Mouse (Mus musculus): Measurements from ENCODE around the gene Dnajc11. TPM values are rescaled to one million over a fixed set of nuclear protein-coding genes. Genes with fewer than 3 reads are reported as not detected.

The Dnajc11 gene
- polyA plus RNA-seq (2015; fragmentation: Nextera tagmentation; extraction: Ambion mirVana), result 25.7 and 29.7 TPM in 2 replicates

DNA sequence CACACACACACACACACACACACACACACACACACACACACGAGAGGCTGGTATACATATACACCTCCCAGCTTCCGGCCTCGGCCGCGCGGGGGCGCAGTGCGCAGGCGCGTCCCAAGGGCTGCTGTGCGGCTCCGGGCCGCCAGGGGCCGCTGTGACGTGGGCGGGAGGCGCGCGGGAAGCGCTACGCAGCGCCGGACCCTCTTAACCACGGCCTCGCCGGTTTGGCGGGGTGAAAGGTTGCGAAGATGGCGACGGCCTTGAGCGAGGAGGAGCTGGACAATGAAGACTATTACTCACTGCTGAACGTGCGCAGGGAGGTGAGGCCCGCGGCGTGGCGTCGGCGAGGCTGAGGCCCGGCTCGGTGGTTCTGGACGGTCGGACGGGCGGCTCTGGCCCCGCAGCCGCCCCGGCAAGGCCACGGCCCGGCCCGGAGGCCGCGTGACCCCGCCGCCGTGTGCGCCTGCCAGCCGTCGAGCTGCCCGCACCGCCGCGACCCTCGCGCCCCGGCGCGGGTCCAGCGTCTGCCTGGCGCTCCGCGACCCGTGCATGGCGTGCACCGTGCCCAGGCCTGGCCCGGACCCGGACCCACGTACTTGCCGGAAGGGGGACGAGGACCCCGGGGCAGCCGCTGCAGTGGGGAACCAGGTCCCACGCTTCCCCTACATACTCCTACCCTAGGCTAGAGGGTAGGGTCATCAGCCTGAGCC, at the start of gene Dnajc11:
Dnajc11 (plus strand) TSS at position 187 of the 710 bp plus-strand sequence.
- under 1% methylated on average over 76 of the region's 83 CpGs for WGBS
- TF ChIP-seq CTCF (IDR thresholded peaks at IDR 0.05; ENCODE audit: low read depth), result peak; percentile 100
- no peaks in the 10 kb centered on the region for H3K9me3 ChIP-seq (ENCODE audit: control insufficient read depth)

DNA sequence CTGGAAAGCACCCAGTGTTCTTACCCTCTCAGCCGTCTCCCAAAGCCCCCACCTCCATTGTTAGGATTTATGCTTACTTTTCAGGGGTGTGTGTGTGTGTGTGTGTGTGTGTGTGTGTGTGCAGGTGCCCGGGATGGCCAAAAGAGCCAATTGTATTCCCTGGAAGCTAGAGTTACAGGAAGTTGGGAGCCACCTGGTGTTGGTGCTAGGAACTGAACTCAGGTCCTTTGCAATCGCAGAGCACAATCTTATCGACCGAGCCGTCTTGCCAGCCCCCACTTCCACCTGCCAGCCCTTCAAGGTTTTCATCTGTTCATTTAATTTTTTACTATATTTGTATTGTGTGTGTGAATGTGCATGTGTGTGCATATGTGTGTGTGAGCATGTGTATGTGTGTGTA, 40.2 kb upstream of the Dnajc11 start:
- no peak for ATAC-seq
- 76% methylated on average over 6 of the region's 6 CpGs for WGBS

More for the DNA sequence above, at the start of gene Dnajc11:
- Histone ChIP-seq H3K4me2 (replicated peaks; ENCODE audit: low read depth) (peak within 1 kb of the TSS; percentile 94), H3K4me3 (ENCODE audit: low read depth, low read length) (peak within 1 kb of the TSS; percentile 100), H3K4me1 (replicated peaks; ENCODE audit: control insufficient read depth, insufficient read depth, low read length) (no peaks in the 10 kb centered on the region), H3K36me3 (ENCODE audit: control insufficient read depth, insufficient read depth) (no peaks in the 10 kb centered on the region), H3K27me3 (replicated peaks; ENCODE audit: control insufficient read depth, insufficient read depth, low read length) (no peaks in the 10 kb centered on the region), H3K9ac (ENCODE audit: low read depth, low read length) (peak within 1 kb of the TSS; percentile 97), H3K27ac (ENCODE audit: low read depth, low read length) (peak within 1 kb of the TSS; percentile 50)
- ATAC-seq, result peak; percentile 87

DNA sequence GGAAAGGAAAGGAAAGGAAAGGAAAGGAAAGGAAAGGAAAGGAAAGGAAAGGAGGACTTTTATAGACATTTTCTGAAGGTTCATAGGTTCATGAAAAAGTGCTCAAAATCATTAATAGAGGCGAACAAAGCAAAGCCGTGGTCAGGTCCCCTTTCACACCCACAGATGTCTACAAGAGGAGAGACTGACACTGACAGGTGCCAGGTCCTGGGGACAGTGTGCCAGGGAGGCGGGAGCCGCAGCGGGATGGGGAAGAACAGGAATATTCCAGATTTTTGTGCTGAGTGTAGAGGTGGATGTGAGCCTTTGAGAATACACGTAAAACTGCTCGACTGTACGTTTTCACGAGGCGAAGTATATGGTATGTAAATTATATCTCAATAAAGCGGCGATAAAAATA, 38.6 kb upstream of the Dnajc11 start:
- Histone ChIP-seq H3K4me3 (ENCODE audit: low read depth, low read length) (no peak overlapping the region), H3K9me3 (ENCODE audit: control insufficient read depth) (0 out of 2 replicates have a peak, but pooled peaks cover 3% of the 10 kb centered on the region), H3K4me2 (replicated peaks; ENCODE audit: low read depth) (no peak overlapping the region), H3K27ac (ENCODE audit: low read depth, low read length) (no peak overlapping the region), H3K4me1 (replicated peaks; ENCODE audit: control insufficient read depth, insufficient read depth, low read length) (no peaks in the 10 kb centered on the region), H3K27me3 (replicated peaks; ENCODE audit: control insufficient read depth, insufficient read depth, low read length) (no peaks in the 10 kb centered on the region), H3K36me3 (ENCODE audit: control insufficient read depth, insufficient read depth) (no peaks in the 10 kb centered on the region), H3K9ac (ENCODE audit: low read depth, low read length) (no peak overlapping the region)
- no peak for ATAC-seq
- no peak for TF ChIP-seq CTCF (IDR thresholded peaks at IDR 0.05; ENCODE audit: low read depth)
- 93% methylated on average over 12 of the region's 12 CpGs for WGBS

More for the DNA sequence above, 40.2 kb upstream of the Dnajc11 start:
- Histone ChIP-seq H3K4me2 (replicated peaks; ENCODE audit: low read depth) (no peak overlapping the region), H3K9me3 (ENCODE audit: control insufficient read depth) (0 out of 2 replicates have a peak, but pooled peaks cover 3% of the 10 kb centered on the region), H3K4me3 (ENCODE audit: low read depth, low read length) (no peak overlapping the region), H3K27ac (ENCODE audit: low read depth, low read length) (no peak overlapping the region), H3K36me3 (ENCODE audit: control insufficient read depth, insufficient read depth) (no peaks in the 10 kb centered on the region), H3K27me3 (replicated peaks; ENCODE audit: control insufficient read depth, insufficient read depth, low read length) (no peaks in the 10 kb centered on the region), H3K4me1 (replicated peaks; ENCODE audit: control insufficient read depth, insufficient read depth, low read length) (no peaks in the 10 kb centered on the region), H3K9ac (ENCODE audit: low read depth, low read length) (no peak overlapping the region)
- TF ChIP-seq CTCF (IDR thresholded peaks at IDR 0.05; ENCODE audit: low read depth), result peak; percentile 53

DNA sequence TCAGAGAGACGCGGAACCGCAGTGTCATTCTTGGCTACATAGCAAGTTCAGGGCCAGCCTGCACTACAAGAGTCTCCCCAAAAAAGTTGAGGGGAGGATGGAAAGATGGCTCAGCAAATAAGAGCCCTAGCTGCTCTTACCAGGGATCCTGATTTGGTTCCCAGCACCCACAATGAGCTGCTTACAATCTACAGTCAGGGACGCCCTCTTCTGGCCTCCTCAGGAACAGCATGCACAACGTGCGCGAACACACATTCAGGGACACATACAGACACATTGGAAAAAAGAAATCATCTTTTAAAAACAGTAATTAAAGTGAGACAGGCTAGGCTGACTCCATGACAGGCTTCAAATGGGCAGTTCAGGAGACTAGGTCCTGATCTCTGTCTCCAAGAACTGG, 37.9 kb upstream of the Dnajc11 start:
- TF ChIP-seq CTCF (IDR thresholded peaks at IDR 0.05; ENCODE audit: low read depth), result no peak
- no peak for ATAC-seq
- Histone ChIP-seq H3K27ac (ENCODE audit: low read depth, low read length) (no peak overlapping the region), H3K9me3 (ENCODE audit: control insufficient read depth) (0 out of 2 replicates have a peak, but pooled peaks cover 3% of the 10 kb centered on the region), H3K36me3 (ENCODE audit: control insufficient read depth, insufficient read depth) (no peaks in the 10 kb centered on the region), H3K4me2 (replicated peaks; ENCODE audit: low read depth) (no peak overlapping the region), H3K27me3 (replicated peaks; ENCODE audit: control insufficient read depth, insufficient read depth, low read length) (no peaks in the 10 kb centered on the region), H3K4me1 (replicated peaks; ENCODE audit: control insufficient read depth, insufficient read depth, low read length) (no peaks in the 10 kb centered on the region), H3K9ac (ENCODE audit: low read depth, low read length) (no peak overlapping the region), H3K4me3 (ENCODE audit: low read depth, low read length) (no peak overlapping the region)
- WGBS, result 86% methylated on average over 7 of the region's 7 CpGs

DNA sequence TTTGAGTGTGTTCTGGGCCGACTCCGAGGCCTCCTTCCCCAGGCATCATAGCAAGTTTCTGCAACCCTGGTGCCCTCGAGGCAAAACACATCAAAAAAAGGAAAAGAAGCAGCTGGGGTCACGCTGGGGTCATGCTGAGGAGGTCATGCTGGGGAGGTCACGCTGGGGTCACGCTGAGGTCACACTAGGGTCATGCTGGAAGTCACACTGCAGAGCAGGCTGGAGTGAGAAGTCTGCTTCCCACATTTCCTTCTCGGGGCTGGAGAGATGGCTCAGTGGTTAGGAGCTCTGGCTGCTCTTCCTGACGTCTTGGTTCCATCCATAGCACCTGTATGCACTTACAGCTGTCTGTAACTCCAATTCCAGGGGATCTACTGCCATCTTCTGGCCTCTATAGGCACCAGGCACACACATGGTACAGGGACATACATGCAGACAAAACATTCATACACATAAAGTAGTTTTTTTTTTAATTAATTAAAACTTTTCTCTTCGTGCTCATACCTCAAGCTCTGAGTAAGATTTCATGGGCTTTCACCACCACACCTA, 36.3 kb upstream of the Dnajc11 start:
- no peak overlapping the region for H3K4me3 ChIP-seq (ENCODE audit: low read depth, low read length)
- no peaks in the 10 kb centered on the region for H3K27me3 ChIP-seq (replicated peaks; ENCODE audit: control insufficient read depth, insufficient read depth, low read length)
- no peak for ATAC-seq
- H3K4me1 ChIP-seq (replicated peaks; ENCODE audit: control insufficient read depth, insufficient read depth, low read length), result no peaks in the 10 kb centered on the region
- no peak overlapping the region for H3K27ac ChIP-seq (ENCODE audit: low read depth, low read length)
- H3K9ac ChIP-seq (ENCODE audit: low read depth, low read length), result no peak overlapping the region
- 0 out of 2 replicates have a peak, but pooled peaks have one; percentile 35 for TF ChIP-seq CTCF (IDR thresholded peaks at IDR 0.05; ENCODE audit: low read depth)
- WGBS, result 75% methylated on average over 9 of the region's 9 CpGs
- 0 out of 2 replicates have a peak, but pooled peaks cover 3% of the 10 kb centered on the region for H3K9me3 ChIP-seq (ENCODE audit: control insufficient read depth)
- H3K36me3 ChIP-seq (ENCODE audit: control insufficient read depth, insufficient read depth), result no peaks in the 10 kb centered on the region
- H3K4me2 ChIP-seq (replicated peaks; ENCODE audit: low read depth), result no peak overlapping the region

DNA sequence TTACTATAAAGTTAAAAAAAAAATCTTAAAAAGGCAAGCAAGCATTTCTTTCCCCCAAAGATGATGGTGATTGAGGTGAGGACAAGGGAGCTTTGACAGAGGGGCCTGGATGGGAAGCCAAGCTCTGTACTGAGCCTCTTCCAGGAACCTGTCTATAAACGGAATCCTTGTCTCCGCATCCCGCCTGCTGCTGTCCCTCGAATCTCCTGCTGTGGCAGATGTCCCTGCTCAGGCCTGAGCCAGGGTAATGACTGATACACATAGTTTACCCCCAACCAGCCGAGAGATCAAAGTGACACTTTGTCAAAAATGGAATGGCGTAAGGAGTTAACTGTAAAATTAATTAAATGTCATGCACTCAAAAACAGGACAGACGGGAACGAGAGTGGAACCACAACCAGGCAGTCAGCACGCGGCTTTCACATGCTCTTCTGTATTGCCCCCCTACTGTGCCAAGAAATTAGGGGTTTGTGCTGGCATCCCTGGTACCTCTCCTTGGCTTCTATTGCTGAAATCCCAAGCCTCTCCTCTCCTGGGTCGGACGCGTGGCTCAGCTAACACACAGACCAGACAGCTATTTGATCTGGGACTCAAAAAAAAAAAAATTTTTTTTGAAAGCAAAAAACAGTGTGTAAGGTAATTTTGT, 34.8 kb upstream of the Dnajc11 start:
- H3K36me3 ChIP-seq (ENCODE audit: control insufficient read depth, insufficient read depth), result no peaks in the 10 kb centered on the region
- 0 out of 2 replicates have a peak, but pooled peaks cover 4% of the 10 kb centered on the region for H3K27me3 ChIP-seq (replicated peaks; ENCODE audit: control insufficient read depth, insufficient read depth, low read length)
- no peak overlapping the region for H3K27ac ChIP-seq (ENCODE audit: low read depth, low read length)
- TF ChIP-seq CTCF (IDR thresholded peaks at IDR 0.05; ENCODE audit: low read depth), result no peak
- H3K9ac ChIP-seq (ENCODE audit: low read depth, low read length), result no peak overlapping the region
- no peak overlapping the region for H3K4me3 ChIP-seq (ENCODE audit: low read depth, low read length)
- H3K4me2 ChIP-seq (replicated peaks; ENCODE audit: low read depth), result no peak overlapping the region
- 66% methylated on average over 13 of the region's 13 CpGs for WGBS
- ATAC-seq, result no peak
- H3K9me3 ChIP-seq (ENCODE audit: control insufficient read depth), result 0 out of 2 replicates have a peak, but pooled peaks cover 3% of the 10 kb centered on the region
- no peaks in the 10 kb centered on the region; the same call in 1 of the 2 replicates for H3K4me1 ChIP-seq (replicated peaks; ENCODE audit: control insufficient read depth, insufficient read depth, low read length)

Measured in intestine, postnatal 0 days (tissue).